Mouse (Mus musculus): ENCODE measurements around the gene Ccna1. TPM values are rescaled to one million over a fixed set of nuclear protein-coding genes. Genes with fewer than 3 reads are reported as not detected.

Gene Ccna1
- under 1 TPM; 0.88 to 0.91 TPM for total RNA-seq (2021)

DNA sequence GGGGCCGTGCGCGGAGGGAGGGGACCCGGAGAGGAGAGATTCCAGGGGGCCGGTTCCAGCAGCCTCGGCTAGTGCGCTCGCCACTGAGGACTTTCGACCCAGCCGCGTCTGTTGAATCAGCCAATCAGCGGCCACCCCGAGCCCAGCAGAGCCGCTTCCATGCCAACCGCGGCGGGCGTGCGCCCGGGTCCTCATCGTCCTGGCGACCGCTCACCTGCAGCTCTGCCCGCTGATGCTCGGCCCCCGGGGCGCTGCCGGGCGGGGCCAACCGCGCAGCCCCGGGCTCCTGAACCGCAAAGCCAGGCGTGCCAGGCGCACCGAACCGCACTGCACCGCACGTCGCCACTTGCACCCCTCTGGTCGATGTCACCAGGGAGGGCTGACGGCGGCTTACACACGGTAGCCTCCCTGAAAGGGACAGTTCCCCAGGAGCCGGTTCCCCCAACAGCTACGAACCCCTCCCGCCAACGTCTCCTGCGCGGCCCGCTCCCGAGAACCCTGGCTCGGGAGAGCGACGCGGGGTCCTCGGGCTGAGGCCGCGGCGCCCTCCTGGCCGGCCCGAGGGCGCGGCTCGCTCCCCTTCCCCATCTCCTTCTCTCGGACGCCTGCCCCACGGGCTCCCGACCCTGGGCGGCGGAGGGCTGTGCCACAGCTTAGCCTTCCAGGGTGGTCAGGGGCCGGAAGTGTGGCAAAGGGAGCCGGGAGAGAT, at the start of gene Ccna1:
TSS of gene Ccna1 (minus strand) at position 464 of the 709 bp plus-strand sequence.
- DNase-seq: peak; percentile 66

DNA sequence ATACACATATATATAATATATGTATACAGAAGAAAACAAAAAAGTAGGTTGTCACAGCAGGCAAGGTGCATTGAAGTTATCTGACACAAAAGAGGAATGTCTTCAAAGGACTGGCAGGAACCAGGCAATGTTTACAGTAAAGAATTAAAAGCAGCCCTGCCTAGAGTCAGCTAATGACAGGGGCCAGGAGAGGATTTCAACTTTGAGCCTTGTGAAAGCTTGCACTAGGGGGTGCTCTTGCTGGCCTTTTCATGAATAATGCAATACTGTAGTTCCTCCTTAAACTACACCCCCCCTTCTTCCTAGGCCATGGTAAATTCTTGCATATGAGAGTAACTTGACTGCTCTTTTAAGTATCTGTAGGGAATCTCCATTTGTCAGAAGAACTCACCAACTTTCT, 45.8 kb upstream of the Ccna1 start:
- no peak for DNase-seq

DNA sequence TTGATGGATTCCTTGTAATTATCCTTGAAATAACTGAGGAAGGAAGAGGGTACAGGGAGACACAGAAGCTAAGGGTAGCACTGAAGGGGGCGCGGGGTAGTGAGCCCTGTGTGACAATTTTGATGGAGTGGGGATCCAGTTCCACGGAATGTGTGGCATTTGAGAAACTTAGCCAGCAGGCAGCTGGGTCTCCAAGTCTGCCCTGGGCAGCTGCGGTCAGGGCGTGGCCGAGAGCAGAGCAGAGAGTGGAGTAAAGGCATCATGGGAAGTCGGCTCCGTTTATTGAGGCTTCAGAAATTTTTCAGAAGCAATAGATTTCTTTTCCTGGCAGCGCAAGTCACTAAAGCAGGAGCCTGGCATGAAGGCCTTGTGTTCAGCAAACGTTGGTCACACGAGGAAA, 43.7 kb upstream of the Ccna1 start:
- no peak for DNase-seq

DNA sequence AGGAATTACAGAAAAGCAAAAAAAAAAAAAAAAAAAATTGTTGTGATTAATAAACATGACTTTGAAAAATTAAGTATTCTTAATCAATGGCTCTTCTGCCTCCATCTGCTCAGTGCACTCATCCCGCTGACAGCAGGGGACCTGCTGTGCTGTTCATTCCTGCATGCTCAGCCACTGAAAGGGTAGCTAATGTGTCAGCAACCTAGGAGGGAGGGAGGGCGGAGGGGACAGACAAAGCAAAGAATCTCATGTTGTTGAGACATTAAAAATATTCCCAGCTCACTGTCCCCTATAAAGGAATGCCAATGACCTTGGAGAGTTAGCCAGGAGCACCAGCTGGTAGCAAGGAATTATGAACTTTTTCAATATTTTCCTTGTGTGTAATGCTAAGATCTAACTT, 42.7 kb upstream of the Ccna1 start:
- DNase-seq: no peak

DNA sequence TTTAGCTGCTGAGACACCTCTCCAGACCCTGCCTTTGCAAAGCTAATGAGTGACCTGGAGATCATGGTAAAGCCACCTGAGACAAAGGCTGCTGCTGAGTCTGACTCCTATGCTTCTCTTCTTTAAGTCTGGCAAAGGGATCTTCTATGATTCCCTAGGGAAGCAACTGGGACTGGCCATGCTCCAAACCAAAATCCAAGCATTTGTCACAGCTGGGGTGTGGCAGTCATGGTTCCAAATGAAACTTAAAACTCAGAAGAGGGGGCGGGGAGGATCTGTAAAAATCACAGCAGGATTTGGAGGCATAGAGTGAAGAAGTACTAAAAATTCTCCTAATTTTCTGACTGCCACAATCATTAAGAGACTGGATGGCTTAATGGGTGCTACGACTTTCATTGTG, 41.9 kb upstream of the Ccna1 start:
- peak; percentile 54 for DNase-seq

DNA sequence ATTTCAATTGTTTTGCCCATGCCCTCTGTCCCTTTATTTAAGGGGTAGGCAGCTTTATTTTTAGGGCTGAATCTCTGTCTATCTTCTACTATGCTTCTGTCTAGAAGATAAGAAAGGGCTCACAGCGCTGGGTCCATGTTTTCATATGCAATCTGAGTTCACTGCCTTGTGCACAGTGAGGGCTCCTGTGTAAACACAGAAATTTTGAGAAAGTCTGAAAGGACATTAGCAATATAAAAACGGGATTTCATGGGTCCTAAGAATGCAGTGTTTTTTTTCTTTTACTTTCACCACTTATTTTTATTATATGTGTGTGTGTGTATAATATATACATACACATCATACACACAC, 41.3 kb upstream of the Ccna1 start:
- DNase-seq: no peak

DNA sequence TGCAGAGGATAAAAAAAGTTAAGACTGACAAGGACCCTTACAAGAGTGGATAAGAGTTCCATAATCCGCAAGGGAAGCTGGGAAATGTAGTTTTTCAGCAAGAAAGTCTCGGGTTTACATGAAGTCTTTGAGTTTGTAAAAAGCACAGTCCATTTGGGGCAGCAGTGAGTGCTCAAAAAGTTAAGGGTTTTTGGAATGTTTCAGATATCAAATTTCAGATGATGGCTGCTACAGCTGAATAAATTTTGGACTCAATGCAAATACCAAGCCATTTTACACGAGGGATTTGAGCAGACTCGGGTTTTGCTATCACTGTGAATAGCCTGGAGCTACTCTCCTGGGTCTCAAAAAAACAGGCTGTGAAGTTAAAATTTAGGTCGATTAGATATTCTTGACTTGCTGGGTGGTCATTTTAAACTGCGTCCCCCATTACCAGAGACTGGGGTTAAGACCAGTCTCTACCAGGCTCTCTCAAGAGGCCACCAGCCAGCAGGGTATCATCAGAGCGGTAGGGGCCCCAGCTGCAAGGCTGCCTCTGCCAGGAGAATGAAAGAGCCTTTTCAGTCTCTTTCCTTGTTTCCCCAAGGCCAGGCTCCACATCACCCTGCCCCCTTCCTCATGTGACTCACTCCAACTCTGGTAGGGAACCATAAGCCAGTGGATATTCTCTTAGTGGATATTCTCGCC, 40.8 kb upstream of the Ccna1 start:
- peak; percentile 23 for DNase-seq

DNA sequence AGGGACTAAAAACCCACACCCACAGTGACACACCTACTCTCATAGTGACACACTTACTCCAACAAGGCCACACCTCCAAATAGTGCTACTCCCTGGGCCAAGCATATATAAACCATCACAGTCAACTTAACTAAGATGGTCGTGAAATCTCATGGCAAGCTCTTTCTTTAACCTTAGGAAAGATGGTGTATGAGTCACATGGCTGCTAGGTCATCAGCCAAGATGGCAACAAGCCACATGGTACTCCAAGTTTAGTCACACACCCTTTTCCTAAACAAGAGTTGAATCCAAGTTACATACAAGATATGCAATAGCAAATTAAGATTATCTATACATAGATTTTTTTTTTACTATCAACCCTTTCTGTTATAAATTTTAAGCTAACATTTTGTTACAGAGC, 37.9 kb upstream of the Ccna1 start:
- no peak for DNase-seq

DNA sequence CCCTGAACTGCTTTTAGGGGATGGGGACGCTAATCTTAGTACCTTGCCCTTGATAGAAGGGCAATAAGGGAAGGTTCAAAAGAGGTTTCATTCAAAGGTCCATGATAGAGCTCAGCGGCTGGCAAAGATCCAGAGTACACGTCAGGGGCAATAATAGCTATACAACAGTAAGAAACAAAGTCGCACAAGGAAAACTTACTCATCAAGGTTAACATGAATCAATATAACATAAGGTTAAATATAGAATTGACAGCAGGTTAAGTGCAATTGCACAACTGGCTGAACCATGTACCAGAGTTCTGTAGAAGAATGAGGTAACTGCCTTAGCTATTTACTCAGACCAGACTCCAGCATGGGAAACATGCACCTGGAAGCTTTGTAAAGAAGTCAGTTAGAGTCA, 34.0 kb upstream of the Ccna1 start:
- peak; percentile 37 for DNase-seq

DNA sequence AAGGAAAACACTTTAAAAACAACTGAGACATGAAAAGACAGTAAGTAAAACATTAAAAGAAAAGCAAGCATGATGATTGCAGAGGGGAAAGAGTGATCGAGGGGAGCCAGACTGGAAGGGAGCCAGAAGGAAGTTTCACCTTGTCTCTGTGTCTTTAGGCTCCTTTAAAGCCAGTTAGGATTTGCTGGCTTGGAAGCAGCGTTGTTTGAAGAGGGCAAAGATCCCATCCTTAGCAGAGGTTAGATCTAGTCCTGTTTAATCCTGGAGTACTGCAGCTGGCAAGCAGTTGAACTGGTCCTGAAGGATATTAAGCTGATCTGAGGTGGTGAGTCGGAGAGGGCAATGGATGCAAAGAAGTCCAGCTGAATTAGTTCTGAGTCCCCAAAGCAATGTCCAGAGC, 33.5 kb upstream of the Ccna1 start:
- DNase-seq: no peak

DNA sequence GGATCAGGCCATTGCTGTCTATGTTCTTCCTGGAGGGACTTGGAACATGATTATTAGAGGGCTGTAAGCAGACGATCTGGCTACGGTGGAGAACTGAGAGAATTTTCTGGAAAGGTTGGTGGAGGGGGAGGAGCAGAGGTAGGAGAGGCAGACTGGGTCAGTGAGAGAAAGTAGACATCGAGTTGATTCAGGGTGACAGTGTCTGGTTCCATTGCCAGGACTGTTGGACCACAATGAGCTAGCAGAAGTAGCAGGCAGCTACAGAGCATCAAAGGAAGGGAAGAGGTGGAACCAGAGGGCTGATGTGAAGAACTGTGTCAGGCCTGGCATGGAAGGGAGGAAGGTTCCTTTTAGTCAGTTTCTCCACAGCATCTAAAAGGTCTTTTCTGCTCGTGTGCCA, 33.1 kb upstream of the Ccna1 start:
- no peak for DNase-seq

DNA sequence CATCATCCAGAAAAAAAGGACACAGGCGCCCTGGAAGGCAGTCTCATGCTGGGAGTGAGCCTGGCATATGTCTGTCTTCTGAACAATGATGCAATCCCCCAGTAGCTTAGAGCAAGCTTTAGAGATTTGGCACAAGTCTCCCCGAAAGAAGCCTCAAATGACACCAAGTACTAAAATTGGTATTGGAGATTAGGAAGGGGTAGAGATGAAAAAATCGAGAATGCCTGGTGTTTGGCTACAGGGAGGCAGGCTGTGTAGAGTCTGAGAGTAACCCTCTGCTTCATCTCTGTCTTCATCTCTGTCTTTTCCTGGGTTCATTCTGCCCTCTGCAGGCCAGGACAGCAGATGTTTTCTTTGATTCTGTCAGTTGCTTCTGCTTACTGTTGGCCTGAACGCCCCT, 32.1 kb upstream of the Ccna1 start:
- no peak for DNase-seq

DNA sequence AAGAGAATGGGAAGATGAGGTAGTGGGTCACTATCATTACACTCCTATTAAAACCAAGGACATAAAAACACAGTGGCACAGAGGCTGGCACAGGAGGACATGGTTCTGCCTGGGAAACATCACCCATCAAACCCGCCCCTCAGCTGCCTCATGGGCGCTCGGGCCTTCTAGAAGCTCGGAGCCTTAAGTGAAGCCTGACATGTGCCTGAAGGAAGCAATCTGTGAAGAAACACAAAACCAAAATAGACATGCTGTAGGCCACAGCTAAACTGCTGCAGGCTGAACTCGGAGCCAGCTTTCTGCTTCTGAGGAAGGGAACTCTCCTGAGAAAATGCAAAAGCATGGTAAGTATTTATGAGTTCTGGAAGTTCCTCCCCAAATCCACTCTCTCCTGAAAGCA, 31.6 kb upstream of the Ccna1 start:
- DNase-seq: no peak

DNA sequence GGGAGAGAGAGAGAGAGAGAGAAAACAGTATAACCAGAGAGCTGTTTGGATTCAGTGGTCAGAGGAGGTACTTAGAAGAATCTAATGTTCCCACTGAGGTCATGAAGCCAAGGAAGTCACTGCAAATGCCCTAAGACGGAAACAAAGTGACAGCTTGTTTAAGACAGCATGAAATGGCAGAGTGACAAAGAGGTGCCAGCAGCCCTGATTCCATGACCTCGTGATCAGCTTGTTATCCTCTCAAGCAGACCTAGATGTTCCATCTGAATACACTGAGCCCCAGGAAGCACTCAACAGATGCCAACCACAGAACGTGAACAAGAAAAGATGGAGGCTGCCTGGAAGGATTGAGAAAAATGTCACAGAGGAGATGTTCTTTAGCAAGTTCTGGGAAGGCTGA, 30.4 kb upstream of the Ccna1 start:
- DNase-seq: no peak

DNA sequence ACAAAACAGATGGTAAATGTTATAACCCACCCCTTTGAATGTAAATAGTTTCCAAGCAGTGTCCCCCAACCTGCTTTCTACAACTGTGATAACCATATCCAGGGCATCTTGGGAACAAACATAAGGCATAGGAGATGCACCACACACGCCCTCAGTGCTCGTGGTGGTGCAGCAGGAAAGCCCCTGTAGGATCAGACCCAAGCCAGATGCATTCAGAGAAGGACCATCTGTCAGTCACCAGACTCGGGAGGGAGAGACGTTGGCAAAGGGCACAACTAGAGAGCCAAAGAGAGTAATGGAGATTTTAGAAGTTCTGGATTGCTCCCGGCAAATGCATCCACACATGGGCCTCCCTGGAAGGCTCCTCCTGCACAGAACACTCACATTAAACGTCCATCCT, 29.5 kb upstream of the Ccna1 start:
- no peak for DNase-seq

DNA sequence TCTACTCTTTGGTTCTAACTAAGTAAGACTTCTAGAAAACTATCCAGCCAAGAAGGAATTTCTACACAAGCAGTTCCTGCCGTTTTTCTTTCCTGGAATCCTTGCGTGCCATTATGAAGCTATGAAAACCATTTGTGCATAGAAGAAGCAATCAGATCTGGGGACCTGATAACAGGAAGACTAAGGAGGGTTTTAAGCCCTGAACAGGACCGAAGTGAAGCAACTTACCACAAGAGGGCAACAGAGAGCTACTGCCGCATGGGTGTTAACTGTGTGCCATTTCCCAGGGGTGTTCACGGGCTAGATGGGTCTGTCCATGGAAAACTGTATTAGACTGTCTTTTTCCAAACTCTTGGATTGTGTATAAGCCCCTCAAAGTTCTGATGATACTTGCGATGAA, 24.8 kb upstream of the Ccna1 start:
- DNase-seq: peak; percentile 84

DNA sequence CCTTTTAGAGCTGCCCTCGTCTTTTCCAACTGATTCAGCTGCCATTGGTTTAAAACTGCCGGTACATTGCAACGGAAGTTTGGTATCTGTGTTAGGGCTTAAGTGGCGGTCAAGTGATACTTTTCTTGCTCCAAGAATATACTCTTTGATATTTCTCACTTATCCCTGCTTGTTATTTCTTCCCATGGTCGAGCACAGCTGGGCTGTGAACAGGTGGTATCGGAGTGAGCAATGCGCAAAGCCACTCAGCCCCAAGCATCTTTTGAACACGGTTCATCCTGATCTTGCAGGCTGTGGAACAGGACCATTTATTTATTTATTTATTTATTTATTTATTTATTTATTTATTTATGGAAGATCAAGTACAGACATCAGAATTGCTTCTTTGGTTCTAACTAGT, 24.3 kb upstream of the Ccna1 start:
- no peak for DNase-seq

DNA sequence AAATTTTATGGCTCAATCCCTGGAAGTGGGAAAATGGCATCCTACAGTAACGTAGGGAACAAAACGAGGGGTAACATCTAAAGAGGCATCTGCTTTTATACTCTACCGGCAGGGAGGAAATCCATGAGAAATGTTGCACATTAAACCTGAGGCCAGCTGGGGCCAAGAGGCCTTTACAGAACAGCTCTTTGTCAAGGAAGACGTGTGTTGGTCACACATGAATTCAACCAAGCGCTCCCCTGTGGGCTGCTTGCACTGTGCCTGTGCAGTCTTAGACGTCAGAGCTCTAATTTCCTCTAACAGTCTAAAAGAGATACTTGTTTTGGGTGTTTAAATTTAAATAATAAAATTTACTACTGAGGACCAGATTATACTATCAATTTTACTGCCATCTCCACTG, 22.9 kb upstream of the Ccna1 start:
- no peak for DNase-seq

DNA sequence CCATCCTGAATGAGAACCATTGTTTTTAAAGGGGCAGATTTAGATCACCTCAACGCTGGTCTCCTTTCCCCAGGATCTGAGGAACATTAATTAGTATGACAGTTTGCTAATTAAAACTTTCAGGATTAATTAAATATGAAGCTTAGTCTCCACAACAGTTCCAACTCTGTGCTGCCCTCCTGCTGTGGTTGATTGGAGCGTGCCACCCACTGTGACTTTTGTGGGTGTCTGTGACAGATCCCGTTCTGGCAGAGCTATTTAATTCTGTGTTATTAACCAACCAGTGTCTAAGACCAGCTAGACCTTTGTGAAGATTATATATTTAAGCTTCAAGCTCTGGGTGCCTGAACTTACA, 20.0 kb upstream of the Ccna1 start:
- DNase-seq: no peak

DNA sequence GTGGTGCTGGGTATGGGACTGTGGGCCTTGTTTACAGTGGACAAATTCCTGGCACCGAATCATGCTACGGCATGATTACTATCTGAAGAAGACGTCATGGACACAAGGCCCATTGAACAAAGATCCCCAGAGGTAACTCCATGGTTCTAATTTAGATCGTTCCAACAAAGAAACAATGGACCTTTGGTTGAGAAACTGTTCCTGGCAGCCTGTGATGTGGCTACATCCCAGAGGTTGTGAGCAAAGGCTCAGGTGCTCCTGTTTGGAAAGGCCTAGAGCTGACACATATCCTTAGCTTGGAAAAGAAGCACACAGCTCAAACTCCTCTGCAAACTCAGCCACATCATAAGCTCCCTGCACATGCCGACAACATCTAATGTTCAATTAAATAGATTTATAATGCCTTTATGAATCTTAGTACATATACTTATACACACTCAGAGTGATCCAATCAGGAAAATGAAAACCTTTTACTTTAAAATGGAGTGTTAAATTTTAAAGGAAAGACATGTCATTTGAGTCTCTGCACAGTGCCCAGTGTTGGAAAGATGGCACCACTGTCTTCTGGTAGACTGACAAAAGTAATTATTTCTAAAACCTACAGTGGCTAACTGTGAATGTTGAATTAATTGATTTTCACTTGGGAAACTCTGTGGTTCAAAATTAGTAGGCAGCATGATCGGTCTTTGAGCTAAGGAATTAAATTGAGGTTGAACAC, 19.4 kb upstream of the Ccna1 start:
- no peak for DNase-seq

DNA sequence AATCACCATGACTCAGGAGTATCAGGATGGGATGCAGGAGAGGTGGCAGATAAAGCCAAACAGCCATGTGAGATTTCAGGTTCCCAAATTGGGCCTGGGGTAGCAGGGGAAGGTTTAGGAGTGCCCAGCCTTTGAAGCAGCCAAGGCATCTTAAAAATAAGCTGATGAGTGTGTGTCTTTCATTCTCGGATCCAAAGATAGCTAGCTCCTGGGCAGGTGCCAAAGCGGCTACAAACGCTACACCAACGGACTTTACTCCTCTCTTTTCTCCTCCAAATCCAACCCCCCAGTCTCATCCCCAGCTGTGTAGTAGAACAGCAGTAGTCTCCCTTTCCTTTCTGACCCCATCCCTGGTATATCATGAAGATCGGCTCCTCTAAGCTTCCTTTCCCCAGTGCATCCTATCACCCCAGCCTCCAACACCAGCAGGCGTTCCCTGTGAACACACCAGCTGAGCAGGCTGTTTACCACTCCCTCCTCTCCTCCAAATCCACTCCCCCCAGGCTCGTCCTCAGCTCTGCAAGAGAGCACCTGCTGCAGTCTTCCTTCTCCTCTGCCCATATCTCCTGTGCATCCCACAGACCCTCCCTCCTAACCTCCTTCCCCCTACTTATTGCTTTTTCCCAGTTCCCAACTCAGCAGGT, 12.6 kb upstream of the Ccna1 start:
- DNase-seq: no peak

DNA sequence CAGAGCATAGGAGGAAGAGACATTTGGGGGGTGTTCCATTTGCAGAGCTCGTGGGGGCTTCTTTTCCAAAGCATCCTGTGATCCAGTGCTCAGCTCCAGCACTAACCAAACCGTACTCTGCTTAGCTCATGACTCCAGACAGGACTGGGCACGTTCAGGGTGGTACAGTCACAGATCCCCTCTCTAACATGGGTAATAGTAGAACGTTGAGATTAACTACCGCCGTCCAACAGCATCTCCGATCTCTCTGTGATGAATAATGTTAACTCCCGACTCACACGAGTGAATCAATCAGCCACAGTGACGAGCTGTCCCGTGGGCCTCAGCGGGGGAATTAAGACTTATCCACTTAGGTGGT, 11.3 kb upstream of the Ccna1 start:
- no peak for DNase-seq

Data from heart, postnatal 4 days (tissue).